Mouse (Mus musculus): ENCODE measurements at regions not wholly inside any gene's neighbourhood (a gene's known extent, or its start where the extent isn't known, plus 50 kb on each side); places are given as distances from the start of the nearest gene placed in this dataset.

DNA sequence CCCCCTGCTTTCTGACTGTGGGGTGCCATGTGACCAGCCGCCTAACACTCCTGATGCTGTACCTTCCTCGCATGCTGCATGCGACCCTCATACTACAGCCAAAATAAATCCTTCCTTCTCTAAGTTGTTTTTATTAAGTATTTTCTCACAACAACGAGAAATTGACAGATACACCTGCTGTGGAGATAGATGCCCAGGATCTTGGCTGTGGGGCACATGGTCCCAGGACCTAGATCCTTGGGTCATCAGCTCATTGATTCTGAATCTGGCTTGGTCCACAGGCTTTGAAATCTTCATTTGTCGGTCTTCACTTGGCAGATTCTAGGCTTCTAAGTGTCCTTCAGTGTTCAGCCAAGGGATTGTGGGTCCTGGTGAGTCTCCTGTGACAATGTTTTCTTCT, 100.4 kb upstream of the Gm5148 start:
- TF ChIP-seq CTCF (IDR thresholded peaks at IDR 0.05; ENCODE audit: insufficient read depth, low read length), result no peak
- TF ChIP-seq POLR2A (IDR thresholded peaks at IDR 0.05; ENCODE audit: borderline replicate concordance, extremely low read depth, low read depth, low read length), result no peak

Measured in lung, adult 2 months (tissue).